Mouse (Mus musculus): ENCODE measurements around the gene Ssxa1. TPM values are rescaled to one million over a fixed set of nuclear protein-coding genes. Genes with fewer than 3 reads are reported as not detected.

Gene Ssxa1
- not detected in 2 replicates for total RNA-seq (2015; ENCODE audit: low replicate concordance)
- not detected in 2 replicates for total RNA-seq (2017; ENCODE audit: low replicate concordance)

GRCm38 (mm10) chrX:21115520-21115919, at the start of gene Ssxa1:
TSS of gene Ssxa1 (plus strand) at chrX:21115820.
- no peak for ATAC-seq (replicated peaks; ENCODE audit: low FRiP score, poor library complexity, severe bottlenecking)

GRCm38 (mm10) chrX:21068106-21068505, 47.5 kb upstream of the Ssxa1 start, which contains the start of gene Spaca5:
TSS of gene Spaca5 (plus strand) at chrX:21068406.
- no peak for ATAC-seq (replicated peaks; ENCODE audit: low FRiP score, poor library complexity, severe bottlenecking)

- ATAC-seq (replicated peaks; ENCODE audit: low FRiP score, poor library complexity, severe bottlenecking), result no peak
Measured at GRCm38 (mm10) chrX:21088645-21088982, 27.0 kb upstream of the Ssxa1 start.

DNA sequence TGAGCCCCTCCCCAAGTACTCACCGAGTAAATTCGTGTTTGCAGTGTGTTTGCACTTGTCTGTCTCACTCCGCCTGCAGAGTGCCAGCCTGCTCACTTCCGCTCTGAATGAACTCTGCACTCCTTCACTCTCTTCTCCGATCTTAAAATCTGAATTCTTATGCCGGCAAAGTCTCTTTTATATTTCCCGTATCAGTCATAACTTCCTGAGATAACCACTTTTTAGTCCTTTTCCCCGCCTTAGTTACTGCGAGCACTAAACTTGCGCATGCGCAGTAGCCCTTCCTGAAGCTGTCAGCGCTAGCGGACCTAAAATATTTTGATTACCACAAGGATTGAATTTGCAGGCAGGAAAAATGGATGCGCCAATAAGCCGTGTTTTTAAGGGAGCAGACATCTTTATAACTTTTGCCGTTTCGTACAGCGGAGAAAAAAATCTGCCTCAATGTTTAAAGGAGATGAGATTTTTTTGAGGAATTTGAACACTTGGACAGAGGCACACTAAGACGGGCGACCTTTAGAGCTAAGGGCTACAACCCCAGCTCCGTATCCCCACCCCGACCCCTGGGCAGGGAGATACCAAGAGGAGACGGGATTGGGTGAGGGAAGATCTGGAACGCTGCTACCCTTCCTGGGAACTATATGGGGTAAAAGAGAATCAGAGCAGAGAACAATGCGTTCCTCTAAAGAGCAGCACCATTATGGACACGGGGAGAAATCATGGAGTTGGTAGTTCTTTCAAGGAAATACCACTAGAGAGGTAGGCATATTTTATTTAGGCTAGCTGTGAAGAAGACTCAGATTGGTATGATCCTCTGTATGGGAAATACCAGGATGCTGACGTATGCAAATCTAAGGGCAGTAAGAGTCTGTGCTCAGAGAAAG, 26.4 kb upstream of the Ssxa1 start, which contains the start of gene Zfp300:
Zfp300 (minus strand) TSS at position 545 of the 884 bp plus-strand sequence.
- no peak for ATAC-seq (replicated peaks; ENCODE audit: low FRiP score, poor library complexity, severe bottlenecking)

GRCm38 (mm10) chrX:21089867-21090239, 25.8 kb upstream of the Ssxa1 start:
- no peak for ATAC-seq (replicated peaks; ENCODE audit: low FRiP score, poor library complexity, severe bottlenecking)

DNA sequence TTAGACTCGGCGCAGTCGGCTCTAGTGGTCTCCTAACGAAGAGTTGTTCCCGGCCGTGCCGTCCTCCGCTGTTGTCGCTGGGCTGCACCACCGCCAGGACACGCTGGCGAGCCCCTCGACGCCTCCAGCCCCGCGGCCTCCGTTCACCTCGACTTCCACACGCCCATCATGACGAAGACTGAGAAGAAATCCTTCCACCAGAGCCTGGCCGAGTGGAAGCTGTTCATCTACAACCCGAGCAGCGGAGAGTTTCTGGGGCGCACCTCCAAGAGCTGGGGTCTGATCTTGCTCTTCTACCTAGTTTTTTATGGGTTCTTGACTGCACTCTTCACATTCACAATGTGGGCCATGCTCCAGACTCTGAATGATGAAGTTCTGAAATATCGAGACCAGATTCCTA, 31.1 kb downstream of the Ssxa1 start:
- ATAC-seq (replicated peaks; ENCODE audit: low FRiP score, poor library complexity, severe bottlenecking), result peak; percentile 42; the same call in 1 of the 2 replicates

Other genes starting within 250 kb of the Ssxa1 start
- gene Timp1, start 245.7 kb upstream of the Ssxa1 start, total RNA-seq (2015; ENCODE audit: low replicate concordance), result not detected in 2 replicates
- not detected in 2 replicates for gene Timp1, start 245.7 kb upstream of the Ssxa1 start, total RNA-seq (2017; ENCODE audit: low replicate concordance)
- 1.3 and 1.8 TPM in 2 replicates for gene Syn1, start 194.8 kb upstream of the Ssxa1 start, total RNA-seq (2015; ENCODE audit: low replicate concordance)
- gene Syn1, start 194.8 kb upstream of the Ssxa1 start, total RNA-seq (2017; ENCODE audit: low replicate concordance), result not detected in 2 replicates
- gene Cfp, start 184.3 kb upstream of the Ssxa1 start, total RNA-seq (2015; ENCODE audit: low replicate concordance), result 31.4 and 34.8 TPM in 2 replicates
- gene Cfp, start 184.3 kb upstream of the Ssxa1 start, total RNA-seq (2017; ENCODE audit: low replicate concordance), result 13.2 and 19.8 TPM in 2 replicates
- 1.4 and 2.5 TPM in 2 replicates for gene Elk1, start 165.2 kb upstream of the Ssxa1 start, total RNA-seq (2015; ENCODE audit: low replicate concordance)
- 0.53 and 2.1 TPM in 2 replicates for gene Elk1, start 165.2 kb upstream of the Ssxa1 start, total RNA-seq (2017; ENCODE audit: low replicate concordance)
- gene Uxt, start 153.8 kb upstream of the Ssxa1 start, total RNA-seq (2015; ENCODE audit: low replicate concordance), result 10.1 and 26.7 TPM in 2 replicates
- 5.7 and 17.1 TPM in 2 replicates for gene Uxt, start 153.8 kb upstream of the Ssxa1 start, total RNA-seq (2017; ENCODE audit: low replicate concordance)
- gene Zfp182, start 53.5 kb upstream of the Ssxa1 start, total RNA-seq (2015; ENCODE audit: low replicate concordance), result 10.5 and 16.6 TPM in 2 replicates
- 7.2 and 8.9 TPM in 2 replicates for gene Zfp182, start 53.5 kb upstream of the Ssxa1 start, total RNA-seq (2017; ENCODE audit: low replicate concordance)
- not detected in 2 replicates for gene Spaca5, start 47.4 kb upstream of the Ssxa1 start, total RNA-seq (2015; ENCODE audit: low replicate concordance)
- not detected in 2 replicates for gene Spaca5, start 47.4 kb upstream of the Ssxa1 start, total RNA-seq (2017; ENCODE audit: low replicate concordance)
- gene Zfp300, start 26.3 kb upstream of the Ssxa1 start, total RNA-seq (2015; ENCODE audit: low replicate concordance), result not detected in 2 replicates
- gene Zfp300, start 26.3 kb upstream of the Ssxa1 start, total RNA-seq (2017; ENCODE audit: low replicate concordance), result not detected in 2 replicates
- not detected in 2 replicates for gene Gm21876, start 59.8 kb downstream of the Ssxa1 start, total RNA-seq (2015; ENCODE audit: low replicate concordance)
- not detected in 2 replicates for gene Gm21876, start 59.8 kb downstream of the Ssxa1 start, total RNA-seq (2017; ENCODE audit: low replicate concordance)